Mouse (Mus musculus) heart, postnatal 4 days (tissue): ENCODE data around the gene Rtkn. TPM values are rescaled to one million over a fixed set of nuclear protein-coding genes. Genes with fewer than 3 reads are reported as not detected.

ENCODE experiments used
- DNase-seq: peaks from one replicate; pipeline ENCODE4 v3.0.0; 2021
- microRNA-seq, 2 experiments: library from miRNA; unstranded; fragments of <30 nt; microRNA quantifications; one replicate each; pipeline ENCODE4 v1.2.0; 2021 to 2022
- total RNA-seq, 2 experiments: library from RNA; stranded (reverse); gene quantifications; 2 replicates each; pipeline ENCODE4 v1.2.3; 2021

Rtkn gene
- total RNA-seq, 2 experiments from 2014 or later, result 11.7 to 13.1 TPM

DNA sequence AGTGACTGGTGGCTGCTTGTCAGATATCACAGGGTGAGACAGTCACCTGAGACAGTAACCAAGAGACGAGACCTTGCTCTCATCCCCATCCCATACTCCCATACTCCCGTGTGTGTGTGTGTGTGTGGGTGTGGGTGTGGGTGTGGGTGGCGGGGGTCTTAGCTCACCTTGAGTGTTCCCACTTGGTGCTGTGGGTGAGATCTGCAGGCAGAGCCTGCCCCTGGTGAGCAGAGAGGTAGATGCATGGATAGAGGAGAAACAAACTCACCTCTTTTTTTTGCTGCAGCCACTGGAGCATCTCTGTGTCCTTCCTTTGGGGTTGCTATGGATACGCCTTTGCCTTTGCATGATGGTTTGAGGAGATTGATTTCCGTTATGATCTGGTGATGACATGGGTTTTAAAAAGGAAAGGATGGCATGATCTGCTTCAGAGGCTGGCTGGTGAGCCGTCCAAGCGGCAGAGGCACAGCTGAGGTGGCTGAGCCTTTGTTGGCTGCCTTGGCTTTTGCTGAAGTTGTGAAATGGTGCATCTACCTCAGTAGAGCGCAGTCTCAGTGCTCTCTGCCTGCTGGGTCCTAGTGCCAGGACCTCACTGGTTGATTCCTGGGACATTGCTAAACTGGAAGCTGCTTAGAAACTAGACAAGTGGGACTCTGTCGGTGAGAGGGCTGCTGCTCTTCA, 37.1 kb downstream of the Rtkn start:
- DNase-seq, result no peak

DNA sequence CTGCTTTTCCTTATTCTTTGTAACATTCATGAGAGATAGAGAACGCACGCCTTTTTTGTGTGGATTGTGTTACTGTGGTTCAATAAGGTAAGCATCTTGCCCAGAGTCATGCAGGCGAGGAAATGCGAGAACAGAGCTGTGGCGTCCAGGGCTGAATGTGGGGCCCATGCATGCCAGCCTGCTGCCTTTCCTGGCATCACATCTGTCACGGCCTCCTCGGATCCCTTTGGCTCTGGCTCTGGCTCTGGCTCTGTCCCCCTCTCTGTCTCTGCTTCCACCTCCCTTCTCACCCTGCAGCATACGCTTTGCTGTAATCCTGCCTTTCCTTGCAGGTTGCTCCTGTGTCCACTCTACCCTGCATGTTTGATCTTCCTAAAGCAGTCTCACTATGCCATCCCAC, 40.7 kb downstream of the Rtkn start:
- no peak for DNase-seq

DNA sequence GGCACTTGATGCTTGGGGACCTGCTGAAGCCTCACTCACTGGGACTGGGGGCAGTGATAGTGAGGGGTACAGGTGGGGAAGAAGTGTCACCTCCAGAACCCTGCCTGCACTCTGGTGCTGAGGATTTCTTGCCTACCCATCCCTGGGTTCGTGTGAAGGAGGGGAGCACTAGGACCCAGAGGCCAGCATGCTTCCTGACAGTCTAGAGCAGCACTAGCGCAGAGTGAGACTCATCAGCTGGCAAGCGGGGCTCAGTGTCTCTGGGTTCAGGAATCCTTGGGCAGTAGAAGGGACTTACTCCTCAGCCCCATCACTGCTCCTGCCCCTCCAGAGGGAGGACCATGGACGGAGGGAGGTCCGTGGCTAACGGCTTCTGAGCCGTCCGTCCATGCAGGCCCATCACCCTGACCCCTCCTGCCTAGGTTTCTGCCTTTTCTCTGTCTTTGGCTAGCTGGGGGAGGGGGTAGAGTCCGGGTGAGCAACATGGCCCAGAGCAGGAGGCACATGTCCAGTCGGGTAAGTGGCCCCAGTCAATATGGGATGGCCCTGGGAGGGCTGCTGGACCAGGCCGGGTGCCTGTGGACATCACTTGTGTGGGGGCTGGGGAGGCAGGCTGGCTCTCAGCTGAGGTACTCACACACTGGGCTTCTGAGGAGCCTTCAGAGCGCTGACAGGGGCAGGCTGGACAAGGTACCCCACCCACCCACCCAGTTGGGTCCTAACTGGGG, 44.3 kb downstream of the Rtkn start:
- peak; percentile 34 for DNase-seq

DNA sequence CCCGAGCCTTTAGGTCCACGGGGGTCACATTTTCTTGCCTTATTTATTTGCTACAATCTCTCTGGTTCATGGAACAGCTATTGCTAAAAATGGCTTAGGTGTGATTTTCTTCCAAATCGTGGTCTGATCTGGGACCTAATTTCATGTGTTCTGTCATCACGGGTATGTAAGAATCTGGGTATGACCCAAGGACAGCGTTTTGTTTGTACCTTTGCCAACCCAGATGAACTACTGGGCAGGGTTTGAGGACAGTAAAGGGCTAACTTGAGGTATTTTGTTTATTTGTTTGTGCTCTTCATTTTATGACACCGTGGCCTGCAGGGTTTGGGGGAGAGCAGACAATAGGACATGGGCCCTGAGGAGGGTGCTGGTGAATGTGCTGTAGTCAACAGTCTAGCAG, 45.3 kb downstream of the Rtkn start:
- no peak for DNase-seq

DNA sequence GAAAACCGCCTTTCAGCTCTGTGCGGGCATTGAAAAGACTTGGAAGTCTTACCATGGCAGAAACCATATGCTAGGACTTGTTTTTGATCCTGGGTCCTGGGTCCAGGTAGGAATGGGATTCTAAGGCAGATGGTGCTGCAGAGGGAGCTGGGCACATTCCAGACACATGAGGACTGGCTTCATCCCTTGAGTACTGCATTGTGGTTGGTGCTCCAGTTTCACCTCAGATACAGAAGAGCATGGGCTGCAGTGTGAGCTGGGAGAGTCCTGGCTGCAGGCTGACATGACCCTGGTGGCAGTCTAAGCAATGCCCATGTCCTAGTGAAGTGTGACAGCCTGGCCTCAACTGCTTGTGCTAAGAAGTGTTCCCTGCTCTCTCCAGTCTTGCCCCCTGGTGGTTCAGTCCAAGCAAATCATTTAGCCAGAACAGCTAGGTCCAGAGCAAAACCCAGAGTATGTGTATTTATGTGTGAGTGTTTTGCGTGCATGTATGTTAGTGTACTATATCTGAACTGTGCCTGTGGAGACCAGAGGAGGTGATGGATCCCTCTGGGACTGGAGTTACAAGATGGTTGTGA, 49.7 kb downstream of the Rtkn start:
- peak; percentile 32 for DNase-seq

DNA sequence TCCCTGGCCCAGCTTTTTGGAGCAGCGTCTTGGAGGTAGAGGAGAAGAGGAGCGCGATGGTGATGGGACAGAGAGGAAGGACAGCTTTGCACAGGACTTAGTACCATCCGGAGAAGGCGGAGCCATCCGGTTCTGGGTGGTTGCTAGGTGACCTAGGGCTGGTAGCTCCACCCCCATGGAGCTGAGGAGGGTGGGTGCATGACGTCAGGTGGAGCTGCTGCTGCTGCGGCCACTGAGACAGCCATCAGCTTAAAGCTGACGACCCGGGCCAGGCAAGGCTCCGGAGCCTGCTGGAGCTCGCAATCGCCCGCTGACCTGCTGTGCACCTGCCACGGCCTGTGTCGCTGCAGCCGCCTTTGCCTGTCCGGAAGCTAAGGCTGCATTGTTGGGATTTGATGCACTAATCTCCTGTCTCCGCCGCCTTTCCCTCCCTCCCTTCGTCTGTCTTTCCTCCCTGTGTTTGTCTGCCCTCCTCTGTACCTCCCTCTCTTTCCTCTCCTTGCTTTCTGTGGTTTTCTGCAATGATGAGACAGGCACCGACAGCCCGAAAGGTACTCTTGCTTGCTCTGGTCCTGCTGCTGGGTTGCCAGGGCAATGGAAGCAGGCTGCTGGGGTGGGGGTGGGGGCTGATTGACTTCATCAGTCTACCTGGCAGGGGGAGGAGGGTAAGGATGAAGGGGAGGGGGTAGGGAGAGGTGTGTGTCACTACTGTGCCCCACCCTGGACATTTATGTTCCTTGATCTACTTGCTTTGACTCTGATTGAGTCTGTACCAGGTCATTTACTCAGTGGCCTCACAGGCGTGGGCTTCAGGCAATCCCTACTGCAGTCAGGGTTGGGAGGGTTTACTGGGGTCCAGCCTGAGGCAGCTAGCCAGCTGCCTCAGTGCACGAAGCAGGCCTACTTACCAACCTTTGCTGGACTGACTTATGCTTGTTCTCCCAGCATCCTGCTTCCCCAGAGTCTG, 50.9 kb downstream of the Rtkn start:
- DNase-seq, result peak; percentile 53

DNA sequence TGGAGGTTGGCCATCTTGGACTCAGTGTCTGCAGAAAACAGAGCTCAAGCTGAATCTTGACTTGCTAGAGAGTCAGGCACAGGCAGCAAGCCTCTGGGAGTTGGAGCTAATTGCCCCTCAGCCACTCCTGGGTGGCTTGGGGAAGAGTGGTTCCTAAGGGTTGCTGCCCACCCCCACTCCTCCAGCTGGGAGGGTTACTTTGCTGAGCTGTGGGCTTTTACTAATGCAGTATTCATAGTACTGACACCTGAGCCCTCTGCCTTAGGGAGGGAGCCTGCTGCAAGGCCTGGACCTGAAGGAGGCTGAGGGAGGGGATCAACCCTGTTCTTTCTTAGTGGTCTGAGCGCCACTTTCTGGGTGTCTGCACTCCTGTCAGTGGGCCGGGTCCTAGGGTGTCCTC, 51.7 kb downstream of the Rtkn start:
- DNase-seq, result no peak

DNA sequence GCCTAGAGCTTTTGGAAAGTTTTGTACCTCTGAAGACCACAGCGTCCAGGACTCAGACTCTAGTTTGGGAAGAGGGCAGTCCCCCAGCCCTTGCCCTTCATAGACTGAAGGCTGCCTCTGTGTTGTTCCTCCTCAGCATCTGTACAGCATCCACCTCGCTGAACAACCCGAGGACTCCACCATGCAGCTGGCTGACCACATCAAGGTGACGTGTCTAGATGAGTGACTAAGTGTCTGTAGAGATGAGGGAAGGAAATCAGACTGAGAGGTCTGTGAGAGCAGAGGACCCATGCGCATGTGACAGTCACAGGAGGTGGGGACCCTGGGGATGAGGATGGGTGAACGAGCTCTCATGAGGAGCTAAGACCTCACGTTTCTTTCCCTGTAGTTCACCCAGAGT, 58.3 kb downstream of the Rtkn start:
- DNase-seq, result no peak

DNA sequence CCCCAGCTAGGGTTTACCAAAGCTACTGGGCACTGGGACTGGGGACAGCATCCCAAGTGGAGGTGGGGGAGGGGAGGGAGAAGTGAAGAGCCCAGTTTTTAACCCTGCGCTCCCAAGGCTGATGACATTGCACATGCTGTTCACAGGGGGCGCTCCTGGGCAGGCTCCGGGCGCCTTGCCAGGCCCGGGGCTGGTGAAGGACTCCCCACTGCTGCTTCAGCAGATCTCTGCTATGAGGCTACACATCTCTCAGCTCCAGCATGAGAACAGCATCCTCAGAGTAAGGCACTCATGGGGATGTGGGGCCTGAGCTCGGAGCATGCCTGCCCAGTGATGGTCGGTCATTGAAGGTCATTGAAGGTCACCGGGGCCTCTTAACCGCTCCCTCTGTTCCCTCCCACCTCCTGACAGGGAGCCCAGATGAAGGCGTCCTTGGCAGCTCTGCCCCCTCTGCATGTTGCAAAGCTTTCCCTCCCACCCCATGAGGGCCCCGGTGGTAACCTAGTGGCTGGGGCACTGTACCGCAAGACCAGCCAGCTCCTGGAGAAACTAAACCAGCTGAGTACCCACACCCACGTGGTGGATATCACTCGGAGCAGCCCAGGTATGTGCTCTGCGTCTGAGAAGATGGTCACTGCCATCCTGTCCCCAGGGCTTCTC, 62.2 kb downstream of the Rtkn start:
- peak; percentile 72 for DNase-seq

Small RNA genes lying within 50 kb of the gene (microRNA-seq; reads per million reads assigned to microRNA genes)
- gene Mir3470a, result 0 reads per million in 2 experiments

Other genes starting within 250 kb of the Rtkn start
- gene Sema4f, start 195.7 kb upstream of the Rtkn start, total RNA-seq, result under 1 TPM in 1 of 2 experiments, not detected in 1; 0.14 TPM
- under 1 TPM; 0.52 to 0.81 TPM for gene M1ap, start 188.6 kb upstream of the Rtkn start, total RNA-seq
- 1 to 10 TPM; 5.3 to 6.1 TPM for gene Dok1, start 102.0 kb upstream of the Rtkn start, total RNA-seq
- gene Loxl3, start 101.3 kb upstream of the Rtkn start, total RNA-seq, result 1 to 10 TPM; 4.7 to 6.0 TPM
- gene Aup1, start 80.9 kb upstream of the Rtkn start, total RNA-seq, result 10 to 100 TPM; 84.1 to 88.4 TPM
- 10 to 100 TPM; 42.6 to 43.5 TPM for gene Htra2, start 80.2 kb upstream of the Rtkn start, total RNA-seq
- gene Dqx1, start 77.6 kb upstream of the Rtkn start, total RNA-seq, result under 1 TPM; 0.59 to 0.62 TPM
- gene Tlx2, start 65.2 kb upstream of the Rtkn start, total RNA-seq, result under 1 TPM in 1 of 2 experiments, not detected in 1; 0.20 TPM
- gene Pcgf1, start 57.6 kb upstream of the Rtkn start, total RNA-seq, result 10 to 100 TPM in 1 of 2 experiments, 1 to 10 TPM in 1; 7.2 to 10.2 TPM
- under 1 TPM in 1 of 2 experiments, not detected in 1; 0.88 TPM for gene Lbx2, start 49.1 kb upstream of the Rtkn start, total RNA-seq
- 1 to 10 TPM; 2.4 to 3.0 TPM for gene Ccdc142, start 33.9 kb upstream of the Rtkn start, total RNA-seq
- 1 to 10 TPM; 1.7 to 1.8 TPM for gene Gm42688, start 33.8 kb upstream of the Rtkn start, total RNA-seq
- gene Mrpl53, start 26.4 kb upstream of the Rtkn start, total RNA-seq, result 100 to 1,000 TPM; 105 to 120 TPM
- gene Mogs, start 20.0 kb upstream of the Rtkn start, total RNA-seq, result 10 to 100 TPM; 11.3 to 12.3 TPM
- 10 to 100 TPM; 80.4 to 86.8 TPM for gene Wbp1, start 13.9 kb upstream of the Rtkn start, total RNA-seq
- 10 to 100 TPM; 14.9 to 17.4 TPM for gene Ino80b, start 10.0 kb upstream of the Rtkn start, total RNA-seq
- 1 to 10 TPM; 1.6 to 1.8 TPM for gene Wdr54, start 20.9 kb downstream of the Rtkn start, total RNA-seq
- under 1 TPM in 1 of 2 experiments, not detected in 1; 0.14 TPM for gene 1700003E16Rik, start 20.9 kb downstream of the Rtkn start, total RNA-seq
- 100 to 1,000 TPM; 122 to 123 TPM for gene Dctn1, start 30.5 kb downstream of the Rtkn start, total RNA-seq
- gene Slc4a5, start 84.4 kb downstream of the Rtkn start, total RNA-seq, result under 1 TPM in 1 of 2 experiments, not detected in 1; 0.12 TPM
- gene Mthfd2, start 190.4 kb downstream of the Rtkn start, total RNA-seq, result 10 to 100 TPM; 10.7 to 15.0 TPM
- gene Mob1a, start 190.6 kb downstream of the Rtkn start, total RNA-seq, result 10 to 100 TPM; 32.2 to 34.3 TPM
- 100 to 1,000 TPM; 232 to 238 TPM for gene Bola3, start 213.7 kb downstream of the Rtkn start, total RNA-seq